Mouse (Mus musculus) cerebellum, adult (tissue): Measurements from ENCODE around the gene Klc4.

Experiments used
- ATAC-seq: cut with Nextera tagmentation; 2 replicates; pipeline ENCODE4 v1.9.2; 2017; ENCODE audit warnings: mild to moderate bottlenecking, moderate library complexity, mixed read lengths; ENCODE audit not compliant: insufficient number of reproducible peaks, low FRiP score, low TSS enrichment

The Klc4 gene

DNA sequence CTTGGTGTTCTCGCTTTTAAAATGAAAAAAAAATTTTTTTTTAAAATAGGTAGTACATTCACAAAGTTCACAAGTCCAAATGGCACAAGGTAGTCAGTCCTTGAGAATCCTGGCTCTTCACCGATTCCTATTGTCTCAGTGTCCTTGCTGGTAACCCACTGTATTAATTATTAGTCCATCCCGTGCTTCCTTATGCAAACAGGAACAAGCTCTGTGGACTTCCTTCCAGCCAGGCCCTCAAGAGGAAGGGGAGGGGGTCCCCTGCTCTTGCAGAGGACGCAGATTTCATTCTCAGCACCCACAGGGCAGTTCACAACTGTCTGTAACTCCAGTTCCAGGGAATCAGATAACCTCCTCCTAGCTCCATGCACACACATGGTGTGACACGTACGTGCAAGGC lies 10.2 kb upstream of the Klc4 start:
- no peak for ATAC-seq

DNA sequence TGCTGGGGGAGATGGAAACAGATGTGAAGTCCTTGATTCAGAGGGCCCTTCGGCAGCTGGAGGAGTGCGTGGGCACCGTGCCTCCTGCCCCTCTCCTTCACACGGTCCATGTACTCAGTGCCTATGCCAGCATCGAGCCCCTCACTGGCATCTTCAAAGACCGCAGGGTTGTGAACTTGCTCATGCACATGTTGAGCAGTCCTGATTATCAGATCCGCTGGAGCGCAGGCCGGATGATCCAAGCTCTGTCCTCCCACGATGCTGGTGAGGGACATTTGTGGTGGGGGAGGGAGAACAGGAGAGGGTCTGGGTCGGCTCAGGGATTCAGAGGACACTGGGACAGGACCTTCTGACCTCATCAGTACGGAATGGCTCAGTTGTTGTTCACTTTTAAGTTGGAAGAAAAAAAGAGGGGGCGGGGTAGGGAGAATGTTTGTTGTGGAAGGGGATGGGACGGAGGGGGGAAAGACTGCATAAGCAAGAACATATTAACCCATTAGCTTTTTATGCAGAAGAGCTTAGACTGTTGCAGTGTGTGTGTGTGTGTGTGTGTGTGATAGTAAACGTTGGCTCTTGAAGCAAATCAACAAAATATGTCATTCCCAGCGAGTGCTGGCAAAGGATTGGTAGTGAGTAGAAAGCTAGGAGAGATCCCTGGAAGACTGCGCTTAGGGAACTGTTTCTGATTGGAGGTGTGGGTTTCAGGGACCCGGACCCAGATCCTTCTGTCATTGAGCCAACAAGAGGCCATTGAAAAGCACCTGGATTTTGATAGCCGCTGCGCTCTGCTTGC lies 6.1 kb upstream of the Klc4 start:
- no peak for ATAC-seq

- ATAC-seq: no peak
Measured at GRCm38 (mm10) chr17:46651292-46651691, 5.5 kb upstream of the Klc4 start.

DNA sequence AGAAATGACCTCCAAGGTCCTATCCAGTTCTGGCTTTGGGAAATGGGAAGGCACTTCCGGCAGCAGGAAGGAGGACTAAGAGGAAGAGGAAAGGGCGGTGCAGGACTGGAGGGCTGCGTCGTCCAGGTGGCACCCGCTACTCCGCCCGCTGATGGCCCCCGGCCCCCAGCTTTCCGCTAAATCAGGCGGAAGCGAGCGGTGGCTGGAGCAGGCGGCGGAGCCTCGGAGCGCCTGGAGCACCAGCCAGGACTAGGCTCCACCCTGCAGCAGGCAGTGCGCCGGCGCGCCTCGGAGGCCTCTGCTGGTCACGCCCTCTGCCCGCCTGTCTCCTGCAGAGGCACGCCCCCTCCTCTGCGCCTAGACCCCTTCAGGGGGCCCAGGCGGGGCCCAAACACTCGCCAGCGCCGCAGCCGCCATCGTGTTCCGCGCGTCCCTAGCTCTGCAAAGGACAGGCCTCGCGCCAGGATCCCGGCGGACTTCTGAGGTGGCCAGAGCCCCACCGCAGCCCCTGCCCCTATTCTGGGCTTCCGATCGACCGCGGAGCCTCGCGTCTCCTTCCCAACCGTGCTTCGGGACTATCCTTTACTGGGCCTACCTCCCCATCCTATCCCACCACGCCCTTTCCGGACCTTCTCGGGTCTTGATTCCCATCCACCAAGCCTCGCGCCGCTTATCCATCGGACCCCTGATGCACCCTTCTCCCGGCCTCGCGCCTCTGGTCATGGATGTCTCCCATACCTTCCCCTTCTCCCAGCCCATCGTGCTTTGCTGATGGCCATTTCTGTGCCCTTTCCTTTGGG lies 4.6 kb upstream of the Klc4 start, which contains the start of gene Cul7:
Gene Cul7 (plus strand): TSS at position 106 of the 800 bp plus-strand sequence.
- ATAC-seq: peak; percentile 74

DNA sequence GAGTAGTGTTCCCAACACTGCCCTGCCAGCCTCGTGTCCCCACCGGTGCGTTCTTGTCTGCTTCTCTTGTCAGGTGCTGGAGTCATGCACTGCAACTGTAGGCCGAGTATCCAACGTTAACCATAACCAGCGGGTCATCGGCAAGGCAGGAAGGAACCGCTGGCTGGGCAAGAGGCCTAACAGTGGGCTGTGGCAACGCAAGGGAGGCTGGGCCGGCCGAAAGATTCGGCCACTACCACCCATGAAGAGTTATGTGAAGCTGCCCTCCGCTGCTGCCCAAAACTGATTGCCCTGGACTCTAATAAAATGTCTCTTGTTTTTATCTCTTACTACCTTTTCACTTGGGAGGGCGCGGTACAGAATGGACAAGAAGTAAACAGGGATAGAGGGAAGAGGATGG lies 4.0 kb upstream of the Klc4 start:
- no peak for ATAC-seq

DNA sequence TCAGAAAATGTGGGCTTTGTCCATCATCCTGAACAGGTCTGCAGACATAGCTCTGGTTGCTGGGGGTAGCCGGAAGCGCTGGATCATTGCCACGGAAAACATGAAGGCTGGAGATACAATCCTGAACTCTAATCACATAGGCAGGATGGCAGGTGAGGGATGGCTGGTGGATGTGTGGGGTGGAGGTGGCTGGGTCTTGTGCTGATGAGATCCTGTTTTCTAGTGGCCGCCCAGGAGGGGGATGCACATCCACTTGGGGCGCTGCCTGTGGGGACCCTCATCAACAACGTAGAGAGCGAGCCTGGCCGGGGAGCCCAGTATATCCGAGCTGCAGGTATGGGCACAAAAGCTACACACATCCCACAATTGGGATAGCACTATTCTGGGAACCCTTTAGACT lies 2.6 kb upstream of the Klc4 start:
- ATAC-seq: no peak

- ATAC-seq: no peak
Measured at GRCm38 (mm10) chr17:46647279-46647678, 1.5 kb upstream of the Klc4 start.

GRCm38 (mm10) chr17:46646322-46646662 lies 470 bp upstream of the Klc4 start:
- no peak for ATAC-seq

DNA sequence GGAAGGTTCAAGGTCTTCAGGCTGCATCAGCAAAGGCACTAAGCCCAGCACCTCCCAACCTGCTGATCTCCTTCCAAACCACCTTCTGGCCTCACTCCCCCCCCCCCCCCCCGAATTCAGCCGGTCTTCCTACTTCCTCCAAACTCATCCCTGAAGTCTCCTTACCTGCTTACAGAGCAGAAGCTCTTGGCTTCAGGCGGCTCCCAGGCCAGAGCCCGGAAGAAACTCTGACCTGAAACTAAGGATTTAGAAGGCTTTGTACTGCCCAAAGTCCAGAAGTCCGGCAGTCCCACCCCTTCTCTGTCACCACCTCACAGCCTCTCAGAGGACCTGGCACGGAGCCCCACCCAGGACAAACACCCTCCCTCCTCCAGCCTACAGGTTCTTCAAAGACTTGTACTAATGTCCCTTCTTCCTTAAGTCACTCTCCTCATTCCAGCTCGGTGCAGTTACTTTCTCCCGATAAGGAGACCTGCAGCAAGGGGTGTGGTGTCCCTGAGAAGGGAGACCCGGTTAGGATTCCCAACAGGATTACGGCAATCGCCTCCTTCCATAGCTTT lies 826 bp downstream of the Klc4 start:
- ATAC-seq: no peak

GRCm38 (mm10) chr17:46644152-46644805 lies 1.5 kb downstream of the Klc4 start:
- ATAC-seq: no peak

DNA sequence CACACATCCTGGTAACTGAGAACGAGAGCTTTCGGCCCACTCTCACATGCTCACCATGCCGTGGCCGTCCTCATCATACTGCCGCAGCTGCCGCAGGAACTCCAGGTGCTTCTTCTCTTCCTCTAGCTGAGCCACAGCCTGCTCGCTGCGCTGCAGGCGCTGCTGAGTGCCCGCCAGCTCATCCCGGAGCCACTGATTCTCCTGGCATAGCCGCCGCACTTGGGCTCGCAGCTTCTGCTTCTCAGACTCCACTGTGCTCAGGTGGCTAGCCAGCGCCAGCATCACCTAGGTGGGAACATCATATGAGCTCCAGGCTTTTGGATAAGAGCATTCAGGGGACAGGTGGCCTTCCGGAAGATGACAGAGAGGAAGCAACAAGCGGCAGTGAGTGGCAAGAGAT lies 3.8 kb downstream of the Klc4 start:
- no peak for ATAC-seq

DNA sequence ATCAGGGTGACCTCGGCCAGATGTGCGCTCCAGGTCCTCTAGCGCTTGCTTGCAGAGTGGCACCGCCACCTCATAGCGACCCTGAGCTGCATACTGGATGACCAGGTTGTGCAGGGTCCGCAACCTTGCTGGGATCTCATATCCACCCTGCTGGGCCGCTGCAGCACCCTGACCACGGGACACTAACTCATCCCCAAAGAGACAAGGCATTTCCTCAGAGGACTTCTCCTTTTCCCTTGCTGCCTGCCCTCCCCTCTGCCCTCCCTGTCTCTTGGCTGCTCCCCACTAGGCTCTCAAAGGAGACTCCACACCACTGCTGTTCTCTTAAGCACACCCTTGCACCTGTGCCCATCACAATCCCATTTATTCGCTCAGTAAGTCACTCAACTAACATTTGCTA lies 5.9 kb downstream of the Klc4 start:
- ATAC-seq: no peak

DNA sequence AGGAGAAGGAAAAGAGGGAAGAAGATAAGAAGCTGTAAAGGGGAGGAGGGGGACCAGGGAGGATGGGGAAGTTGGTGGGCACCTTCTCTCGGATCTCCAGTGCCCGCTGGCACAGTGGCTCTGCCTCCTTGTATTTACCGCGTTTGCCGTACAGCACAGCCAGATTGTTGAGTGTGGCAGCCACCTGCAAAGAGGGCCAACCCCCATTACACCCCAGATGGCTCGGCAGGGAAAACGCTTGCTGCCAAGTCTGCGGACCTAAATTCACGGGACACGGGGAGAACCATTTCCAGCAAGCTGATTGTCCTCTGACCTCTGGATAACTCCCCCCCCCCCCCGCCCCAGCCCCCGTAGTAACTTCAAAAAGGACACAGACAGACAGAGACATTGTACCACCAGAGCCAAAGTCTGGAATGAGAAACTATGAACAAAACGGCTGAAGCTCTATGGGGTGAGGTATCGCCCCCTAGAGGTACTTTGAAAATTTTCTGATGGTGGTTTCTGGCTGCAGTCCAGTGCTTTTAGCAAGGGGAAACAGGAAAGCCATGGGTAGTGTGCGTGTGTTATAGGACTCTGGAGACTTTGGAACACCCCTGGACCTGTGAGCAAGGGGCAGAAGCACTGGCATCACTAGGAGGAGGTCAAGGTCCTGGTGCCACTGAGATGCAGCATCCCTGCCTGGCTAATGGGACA lies 8.8 kb downstream of the Klc4 start:
- ATAC-seq: peak; percentile 27; the same call in 1 of the 2 replicates

GRCm38 (mm10) chr17:46629685-46630441 lies 16.0 kb downstream of the Klc4 start:
- ATAC-seq: no peak

GRCm38 (mm10) chr17:46628791-46629684 lies 16.8 kb downstream of the Klc4 start, which contains the start of gene Ptk7:
Gene Ptk7 (minus strand): TSS chr17:46629504.
- ATAC-seq: 0 out of 2 replicates have a peak, but pooled peaks have one; percentile 43

DNA sequence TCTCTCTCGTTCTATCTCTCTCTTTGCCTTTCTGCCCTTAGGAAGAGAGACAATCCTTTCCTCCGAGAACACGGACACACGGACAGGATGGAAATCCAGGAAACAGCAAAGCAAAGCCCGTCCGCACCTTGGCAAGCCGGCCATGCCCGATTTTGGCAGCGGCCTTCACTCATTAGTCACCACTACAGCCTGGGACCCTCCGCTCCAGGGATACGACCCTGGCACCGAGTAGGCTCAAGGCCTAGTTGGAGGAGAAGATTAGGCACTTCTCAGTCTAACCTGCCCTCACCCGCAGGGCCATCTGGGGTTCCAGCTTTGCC lies 17.4 kb downstream of the Klc4 start:
- ATAC-seq: no peak

GRCm38 (mm10) chr17:46627409-46627808 lies 18.4 kb downstream of the Klc4 start:
- no peak for ATAC-seq

GRCm38 (mm10) chr17:46624598-46624997 lies 21.2 kb downstream of the Klc4 start:
- ATAC-seq: no peak
